Mouse (Mus musculus): ENCODE measurements around the gene Havcr1. TPM values are rescaled to one million over a fixed set of nuclear protein-coding genes. Genes with fewer than 3 reads are reported as not detected.
"Not testable (repeated sequence)": the region's sequence is repeated elsewhere in the genome, so short reads cannot be mapped to it uniquely, and the experiment has no call there.

Havcr1 gene
- under 1 TPM; 0.27 to 0.33 TPM for total RNA-seq (2021)
- long read RNA-seq, experiment 1, partial matches to known transcripts: 0 of 1 reads
- long read RNA-seq, experiment 1, other reads (novel, unspliced or antisense): 0 of 1 reads
- long read RNA-seq, experiment 2: 0 reads

DNA sequence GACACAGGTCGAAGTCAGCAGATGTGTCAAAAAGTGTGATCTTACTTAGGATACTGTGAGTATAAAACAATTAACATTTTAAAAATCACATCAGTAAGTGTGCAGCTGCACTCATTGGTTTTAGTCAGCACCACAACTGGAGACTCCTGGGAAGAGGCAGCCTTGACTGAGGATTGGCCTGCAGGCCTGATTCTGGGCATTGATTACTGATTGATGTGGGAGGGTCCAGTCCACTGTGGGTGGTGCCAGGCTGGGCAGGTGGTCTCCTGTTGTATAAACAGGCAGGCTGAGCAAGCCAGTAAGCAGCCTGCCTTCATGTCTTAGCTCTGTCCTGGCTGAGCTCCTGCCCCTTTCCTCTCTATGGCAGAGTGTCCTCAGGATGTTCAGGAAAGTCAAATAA, at the start of gene Havcr1:
Havcr1 (plus strand) TSS at position 5 of the 400 bp plus-strand sequence.
- not testable (repeated sequence) for DNase-seq

DNA sequence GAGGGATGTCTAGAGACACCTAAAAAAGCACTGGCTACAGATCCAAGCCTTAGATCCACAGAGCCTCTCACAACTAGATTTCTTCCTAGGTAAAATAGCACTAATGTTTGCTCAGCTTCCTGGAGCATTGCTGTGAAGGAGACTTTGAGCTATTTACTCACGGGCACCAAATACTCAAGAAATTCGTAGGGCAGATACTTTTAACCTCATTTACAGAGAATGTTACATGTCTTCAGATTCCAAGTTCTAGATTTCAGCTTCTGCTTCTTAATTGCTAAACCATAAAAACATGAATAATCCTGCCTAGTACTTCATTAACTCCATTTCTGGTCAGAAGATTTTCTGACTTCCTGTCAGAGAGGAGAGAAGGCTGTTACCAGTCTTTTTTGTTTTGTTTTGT, 44.7 kb upstream of the Havcr1 start:
- DNase-seq: no peak

DNA sequence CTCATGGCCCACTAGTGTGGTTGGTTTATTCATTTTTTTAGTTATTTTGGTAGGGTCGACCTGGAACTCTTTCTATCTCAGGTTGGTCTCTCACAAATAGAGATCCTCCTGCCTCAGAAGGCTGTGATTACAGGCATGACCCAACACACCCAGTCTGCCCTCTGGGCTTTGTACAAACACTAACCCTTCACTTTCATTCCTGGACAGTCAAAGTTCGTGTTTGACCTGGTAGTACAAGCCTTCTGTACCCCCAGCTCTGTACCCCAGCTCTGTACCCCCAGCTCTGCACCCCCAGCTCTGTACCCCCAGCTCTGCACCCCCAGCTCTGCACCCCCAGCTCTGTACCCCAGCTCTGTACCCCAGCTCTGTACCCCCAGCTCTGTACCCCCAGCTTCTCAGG, 39.0 kb upstream of the Havcr1 start:
- DNase-seq: not testable (repeated sequence)

GRCm38 (mm10) chr11:46697433-46698277, 37.2 kb upstream of the Havcr1 start:
- no peak for DNase-seq

DNA sequence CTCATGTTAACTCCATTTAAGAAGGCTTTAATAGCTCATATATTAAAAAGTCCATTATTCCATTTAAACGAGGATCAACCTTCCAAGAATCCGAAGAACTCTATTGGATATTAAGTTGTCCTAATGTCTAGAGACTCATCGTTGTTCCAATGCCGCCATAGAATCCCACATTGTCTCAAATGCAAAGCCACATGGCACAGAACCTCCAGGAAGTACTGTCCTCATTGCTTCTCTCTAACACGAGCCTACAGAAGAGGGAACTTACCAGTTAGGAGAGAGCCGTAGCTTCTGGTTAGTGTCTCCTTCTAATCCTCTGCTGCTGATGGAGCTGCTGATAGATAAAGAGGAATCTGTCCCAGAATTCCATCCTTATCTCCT, 36.6 kb upstream of the Havcr1 start:
- DNase-seq: no peak

GRCm38 (mm10) chr11:46698830-46699229, 36.0 kb upstream of the Havcr1 start:
- no peak for DNase-seq

DNA sequence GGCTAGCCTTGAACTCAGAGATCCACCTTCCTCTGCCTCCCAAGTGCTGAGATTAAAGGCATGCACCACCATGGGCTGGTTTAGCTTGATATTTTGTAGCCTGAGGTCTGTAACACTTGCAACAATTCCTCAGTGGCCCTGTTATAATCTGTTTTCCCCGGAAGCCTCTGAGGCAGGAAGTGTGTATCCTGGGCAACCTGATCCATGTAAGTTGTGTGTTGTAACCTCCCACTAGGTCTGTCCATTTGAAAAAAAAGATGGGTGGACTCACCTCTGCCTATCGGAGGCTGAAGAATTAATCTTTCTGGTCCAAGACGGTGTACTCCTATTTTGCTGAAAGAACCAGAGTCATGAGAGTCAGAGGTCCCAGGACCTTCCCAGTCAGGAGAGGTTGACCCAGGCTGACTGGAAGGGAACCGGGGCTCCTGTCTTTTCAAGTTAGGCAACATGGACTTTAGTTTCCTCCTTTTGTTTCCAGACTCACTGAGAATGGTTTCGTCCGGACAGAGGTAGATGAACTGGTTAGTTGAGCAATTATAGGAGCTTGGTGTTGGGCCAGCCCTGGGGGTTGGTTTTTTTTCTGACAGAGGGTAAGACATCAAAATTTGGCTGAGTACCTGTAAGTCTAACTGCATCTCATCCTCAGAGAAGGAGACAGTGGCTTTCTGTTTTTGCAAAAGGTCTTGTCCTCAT, 28.1 kb upstream of the Havcr1 start, which contains the start of gene Timd2:
Timd2 (minus strand) TSS at position 398 of the 693 bp plus-strand sequence.
- no peak for DNase-seq

- no peak for DNase-seq
Observed at GRCm38 (mm10) chr11:46731541-46732070, 3.3 kb upstream of the Havcr1 start.

DNA sequence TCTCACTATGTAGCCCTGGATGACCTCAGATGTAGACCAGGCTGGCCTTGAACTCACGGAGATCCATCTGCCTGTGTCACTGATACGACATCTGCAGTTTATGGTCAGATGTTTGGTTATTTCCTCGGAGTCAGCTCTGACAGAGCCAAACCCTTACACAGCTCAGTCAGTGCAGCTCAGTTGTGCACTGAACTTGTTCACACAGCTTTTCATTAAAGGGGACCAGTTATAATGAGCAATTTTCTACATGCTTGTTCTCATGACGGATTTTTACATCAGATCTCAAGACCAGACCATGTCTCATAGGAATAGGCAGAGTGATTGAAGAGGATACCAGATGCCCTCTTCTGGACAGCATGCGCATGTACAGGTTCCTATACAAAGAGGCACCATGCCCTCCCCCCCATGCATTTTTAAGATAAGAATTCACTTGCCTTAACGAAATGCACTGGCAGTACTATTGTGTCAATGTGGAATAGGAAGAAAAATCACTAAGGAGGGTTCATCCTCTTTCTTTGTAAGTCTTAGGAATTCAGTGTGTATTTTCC, 1.6 kb upstream of the Havcr1 start:
- no peak for DNase-seq

DNA sequence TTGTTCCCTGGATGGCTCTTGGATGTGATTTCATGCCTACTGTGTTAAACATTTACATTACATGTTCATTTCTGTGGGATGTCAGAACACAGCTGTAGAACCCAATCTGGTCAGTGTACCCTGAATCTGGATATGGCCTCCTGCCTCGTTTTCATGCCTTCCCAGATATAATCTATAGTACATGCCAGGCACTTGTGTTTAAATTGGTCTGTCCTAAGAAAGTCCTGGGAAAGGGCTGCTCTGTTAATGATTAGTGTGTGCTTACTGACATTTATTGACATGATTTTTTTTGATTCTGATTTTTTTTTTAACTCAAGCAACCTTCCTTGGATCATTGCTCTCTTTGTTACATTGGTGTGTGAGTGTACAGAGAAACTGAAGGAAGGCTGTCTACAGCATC, 263 bp upstream of the Havcr1 start:
- DNase-seq: no peak

DNA sequence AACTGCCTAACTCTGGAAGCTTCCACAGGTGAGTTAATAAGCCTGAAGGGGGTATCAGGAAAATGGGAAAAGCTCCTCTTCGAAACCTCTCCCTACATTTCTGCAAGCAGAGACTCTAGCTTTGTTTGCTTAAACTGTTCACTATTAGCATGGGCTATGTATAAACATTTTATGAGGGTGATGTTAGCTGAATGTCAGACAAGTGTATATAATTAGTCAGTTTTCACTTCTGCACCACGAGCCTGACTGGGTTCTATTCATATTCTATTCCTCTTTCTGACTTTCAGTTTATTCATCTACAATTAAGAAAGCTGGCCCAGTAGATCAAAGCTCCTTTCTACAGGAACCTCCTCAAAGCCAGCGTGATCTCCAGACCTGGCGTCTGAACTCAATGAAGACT, 4.6 kb downstream of the Havcr1 start:
- DNase-seq: no peak

- DNase-seq: no peak
Observed at GRCm38 (mm10) chr11:46740886-46741285, 6.0 kb downstream of the Havcr1 start.

DNA sequence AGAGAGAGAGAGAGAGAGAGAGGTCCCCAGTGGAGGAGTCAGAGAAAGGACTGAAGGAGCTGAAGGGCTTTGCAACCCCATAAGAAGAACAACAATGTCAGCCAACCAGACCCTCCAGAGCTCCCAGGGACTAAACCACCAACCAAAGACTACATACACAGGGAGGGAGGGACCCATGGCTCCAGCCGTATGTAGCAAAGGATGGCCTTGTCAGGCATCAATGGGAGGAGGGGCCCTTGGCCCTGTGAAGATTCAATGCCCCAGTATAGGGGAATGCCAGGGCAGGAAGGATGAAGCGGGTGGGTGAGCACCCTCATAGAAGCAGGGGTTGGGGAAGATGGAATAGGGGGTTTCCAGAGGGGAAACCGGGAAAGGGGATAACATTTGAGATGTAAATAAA, 6.8 kb downstream of the Havcr1 start:
- no peak for DNase-seq

DNA sequence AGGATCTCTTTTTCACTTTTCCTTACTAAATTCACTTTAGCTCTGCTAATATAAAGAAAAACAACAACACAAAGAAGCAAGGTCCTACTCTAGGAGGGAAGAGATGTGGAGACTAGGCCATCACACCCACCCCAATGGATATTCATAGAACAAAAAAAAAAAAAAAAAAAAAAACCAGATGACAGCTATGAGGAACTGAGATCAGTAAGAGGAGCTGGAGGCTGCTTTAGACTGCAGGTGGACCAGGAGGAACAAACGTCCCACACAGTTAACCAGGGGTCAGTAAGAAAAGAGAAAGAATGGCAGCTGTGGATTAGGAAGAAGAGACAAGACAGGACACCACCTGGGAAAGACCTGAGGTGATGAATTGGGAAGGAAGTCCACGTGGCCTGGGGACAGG, 13.1 kb downstream of the Havcr1 start:
- no peak for DNase-seq

DNA sequence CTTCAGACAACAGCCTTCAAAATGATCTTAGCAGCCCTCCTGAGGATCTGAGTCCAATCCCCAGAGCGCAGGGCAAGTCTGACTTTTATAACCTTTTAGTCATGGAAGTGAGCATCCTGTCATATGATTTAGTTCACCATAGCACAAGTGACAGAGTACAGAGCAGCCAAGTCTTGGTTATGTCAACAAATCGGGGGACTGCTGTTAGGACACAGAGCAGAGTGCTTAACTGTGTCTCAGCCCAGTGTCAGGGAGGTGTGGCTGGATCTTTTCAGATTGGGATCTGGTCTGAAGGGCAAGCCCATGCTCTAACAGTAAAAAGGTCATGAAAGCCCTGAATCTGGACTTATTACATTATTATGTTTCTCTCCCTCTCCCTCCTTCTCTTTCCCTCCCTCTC, 18.8 kb downstream of the Havcr1 start:
- DNase-seq: no peak

GRCm38 (mm10) chr11:46754669-46755068, 19.8 kb downstream of the Havcr1 start:
- DNase-seq: no peak

- not testable (repeated sequence) for DNase-seq
Observed at GRCm38 (mm10) chr11:46755714-46756113, 20.8 kb downstream of the Havcr1 start.

GRCm38 (mm10) chr11:46776879-46777278, 42.0 kb downstream of the Havcr1 start:
- no peak for DNase-seq

GRCm38 (mm10) chr11:46779811-46780210, 44.9 kb downstream of the Havcr1 start:
- DNase-seq: no peak

DNA sequence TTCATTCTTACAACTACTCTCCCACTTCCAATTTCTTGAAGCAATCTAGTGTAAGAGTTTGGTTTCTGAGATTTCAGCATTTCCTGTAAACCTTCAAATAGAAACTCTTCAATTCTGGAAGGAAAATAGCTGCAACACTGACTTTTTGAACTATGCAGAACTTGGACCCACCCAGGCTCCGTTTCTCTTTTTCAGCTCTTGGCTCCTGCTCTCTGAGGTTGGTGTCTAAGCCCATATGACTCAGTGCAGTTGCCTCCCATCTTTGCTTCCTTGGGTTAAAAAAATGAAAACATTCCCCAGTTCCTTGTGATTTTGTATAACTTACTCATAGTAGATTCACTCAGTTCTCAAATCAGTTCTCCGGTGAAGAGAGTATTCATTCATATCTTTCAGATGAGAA, 69.6 kb downstream of the Havcr1 start:
- DNase-seq: no peak

- no peak for DNase-seq
Observed at GRCm38 (mm10) chr11:46810511-46810910, 75.6 kb downstream of the Havcr1 start, which contains the start of gene Timd4. TSS of gene Timd4 (plus strand) at chr11:46810800.

DNA sequence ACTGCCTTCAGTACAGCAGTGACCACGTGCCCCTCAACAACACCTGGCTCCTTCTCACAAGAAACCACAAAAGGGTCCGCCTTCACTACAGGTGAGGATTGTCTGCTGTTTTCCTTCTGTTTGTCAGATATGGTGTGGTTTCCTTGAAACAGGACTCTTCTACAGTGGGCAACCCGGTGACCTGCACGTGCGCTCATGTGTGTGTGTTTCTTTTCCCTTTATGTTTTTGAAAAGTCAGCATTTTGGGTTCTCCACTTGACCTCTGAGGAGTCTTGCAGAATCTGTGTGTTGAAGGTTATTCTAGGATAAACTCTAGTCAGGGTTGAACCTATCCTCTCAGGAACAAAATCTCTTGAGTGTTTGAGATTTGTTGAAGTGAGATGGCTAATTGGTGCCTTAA, 82.8 kb downstream of the Havcr1 start:
- DNase-seq: no peak

- no peak for DNase-seq
Observed at GRCm38 (mm10) chr11:46819930-46820329, 85.0 kb downstream of the Havcr1 start.
